Mouse (Mus musculus): ENCODE data around the gene Aars2. TPM values are rescaled to one million over a fixed set of nuclear protein-coding genes. Genes with fewer than 3 reads are reported as not detected.

Gene Aars2
- polyA plus RNA-seq, 1 experiment from 2014 or later: 17.6 TPM

GRCm38 (mm10) chr17:45478234-45478825 lies 28.3 kb upstream of the Aars2 start:
- peak; percentile 38; the same call in 1 of the 2 replicates for ATAC-seq
- no peak overlapping the region for H3K4me2 ChIP-seq (replicated peaks)
- 0 out of 2 replicates have a peak, but pooled peaks cover 7% of the 10 kb centered on the region for H3K9me3 ChIP-seq
- no peak overlapping the region for H3K9ac ChIP-seq (replicated peaks)
- H3K36me3 ChIP-seq: no peaks in the 10 kb centered on the region
- peaks cover 15% of the 10 kb centered on the region; the same call in 1 of the 2 replicates for H3K27me3 ChIP-seq
- H3K27ac ChIP-seq: no peak overlapping the region
- WGBS: 24% methylated on average over 12 of the region's 12 CpGs
- no peak overlapping the region for H3K4me3 ChIP-seq (replicated peaks)
- H3K4me1 ChIP-seq (replicated peaks): peaks cover 17% of the 10 kb centered on the region

GRCm38 (mm10) chr17:45480429-45480828 lies 26.2 kb upstream of the Aars2 start:
- no peak overlapping the region for H3K4me2 ChIP-seq (replicated peaks)
- H3K9me3 ChIP-seq: 0 out of 2 replicates have a peak, but pooled peaks cover 7% of the 10 kb centered on the region
- WGBS: 29% methylated on average over 2 of the region's 2 CpGs
- no peak for ATAC-seq
- no peak overlapping the region for H3K4me3 ChIP-seq (replicated peaks)
- no peaks in the 10 kb centered on the region for H3K36me3 ChIP-seq
- H3K9ac ChIP-seq (replicated peaks): no peak overlapping the region
- peaks cover 7% of the 10 kb centered on the region; the same call in 1 of the 2 replicates for H3K4me1 ChIP-seq (replicated peaks)
- no peak overlapping the region for H3K27ac ChIP-seq
- H3K27me3 ChIP-seq: peaks cover 16% of the 10 kb centered on the region; the same call in 1 of the 2 replicates

GRCm38 (mm10) chr17:45485581-45485980 lies 21.1 kb upstream of the Aars2 start:
- H3K9ac ChIP-seq (replicated peaks): no peak overlapping the region
- 0 out of 2 replicates have a peak, but pooled peaks cover 4% of the 10 kb centered on the region for H3K27me3 ChIP-seq
- 0 out of 2 replicates have a peak, but pooled peaks cover 7% of the 10 kb centered on the region for H3K9me3 ChIP-seq
- no peak overlapping the region for H3K4me3 ChIP-seq (replicated peaks)
- ATAC-seq: no peak
- no peaks in the 10 kb centered on the region for H3K36me3 ChIP-seq
- no peak overlapping the region for H3K27ac ChIP-seq
- H3K4me1 ChIP-seq (replicated peaks): no peaks in the 10 kb centered on the region
- WGBS: 92% methylated on average over 7 of the region's 7 CpGs
- no peak overlapping the region for H3K4me2 ChIP-seq (replicated peaks)

GRCm38 (mm10) chr17:45487216-45487615 lies 19.4 kb upstream of the Aars2 start:
- 14% methylated on average over 5 of the region's 5 CpGs for WGBS
- no peak overlapping the region for H3K27ac ChIP-seq
- H3K4me1 ChIP-seq (replicated peaks): no peaks in the 10 kb centered on the region
- ATAC-seq: no peak
- H3K9me3 ChIP-seq: no peaks in the 10 kb centered on the region
- H3K9ac ChIP-seq (replicated peaks): no peak overlapping the region
- H3K36me3 ChIP-seq: no peaks in the 10 kb centered on the region
- H3K27me3 ChIP-seq: 0 out of 2 replicates have a peak, but pooled peaks cover 4% of the 10 kb centered on the region
- H3K4me3 ChIP-seq (replicated peaks): no peak overlapping the region
- H3K4me2 ChIP-seq (replicated peaks): no peak overlapping the region

DNA sequence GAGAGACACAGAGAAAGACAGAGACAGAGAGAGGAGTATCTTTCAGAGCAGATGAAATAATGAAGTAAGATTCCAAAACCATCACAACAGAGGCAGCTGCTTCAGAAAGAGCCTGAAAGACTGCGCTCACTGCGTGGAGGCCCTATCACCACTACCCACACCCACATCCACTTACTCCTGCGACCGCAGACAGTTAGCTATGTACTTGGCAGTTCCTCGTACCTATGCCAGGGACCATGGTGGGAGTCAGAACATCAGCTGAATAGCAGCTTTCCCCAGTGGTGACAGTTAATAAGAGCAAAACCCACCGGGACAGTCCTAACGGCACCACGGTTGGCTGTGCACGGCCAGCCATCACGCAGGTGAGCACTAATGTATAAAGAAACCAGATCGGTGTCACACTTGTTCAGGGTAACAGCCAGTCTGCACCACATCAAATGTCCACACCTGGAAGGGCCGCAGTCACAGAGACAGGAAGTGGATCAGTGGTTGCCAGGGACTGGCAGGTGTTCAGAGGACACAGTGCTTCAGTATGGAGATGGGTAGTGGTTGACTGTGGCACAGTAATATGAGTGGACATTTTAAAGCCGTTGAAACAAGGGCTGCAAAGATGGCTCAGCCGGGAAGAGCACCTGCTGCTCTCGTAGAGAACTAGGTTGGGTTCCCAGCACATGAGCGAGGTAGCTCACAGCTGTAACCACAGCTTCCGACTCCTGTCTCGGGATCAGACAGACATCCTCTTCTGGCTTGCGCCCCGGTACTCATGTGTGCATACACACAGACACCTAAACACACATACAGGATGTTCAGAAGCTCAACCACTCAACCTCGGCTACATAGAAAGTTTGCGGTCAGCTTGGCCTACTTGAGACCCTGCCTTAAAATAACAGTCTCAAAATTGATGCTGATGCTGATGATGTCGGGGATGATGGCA lies 18.1 kb upstream of the Aars2 start:
- Histone ChIP-seq H3K4me1 (replicated peaks) (no peaks in the 10 kb centered on the region), H3K27ac (no peak overlapping the region), H3K9me3 (no peaks in the 10 kb centered on the region), H3K36me3 (no peaks in the 10 kb centered on the region), H3K4me3 (replicated peaks) (no peak overlapping the region), H3K4me2 (replicated peaks) (no peak overlapping the region), H3K9ac (replicated peaks) (no peak overlapping the region), H3K27me3 (0 out of 2 replicates have a peak, but pooled peaks cover 4% of the 10 kb centered on the region)
- WGBS: 89% methylated on average over 23 of the region's 23 CpGs
- no peak for ATAC-seq

DNA sequence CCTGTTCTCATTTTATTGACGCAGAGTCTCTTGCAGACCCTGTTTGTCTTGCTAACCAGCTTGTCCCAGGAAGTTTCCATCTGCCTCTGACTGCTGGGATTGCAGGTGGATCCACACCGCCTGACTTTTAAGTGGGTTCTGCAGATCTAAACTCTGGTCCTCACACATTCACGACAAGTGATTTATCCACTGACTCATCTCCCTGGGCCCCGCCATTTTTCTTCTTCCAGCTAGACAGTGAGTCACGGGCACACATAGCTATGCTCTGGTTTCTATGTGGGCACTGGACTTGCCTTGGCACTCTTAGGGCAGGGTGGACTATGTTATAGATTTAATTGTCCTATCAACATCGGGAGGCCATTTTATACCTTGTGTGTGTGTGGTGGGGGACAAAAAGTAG lies 16.9 kb upstream of the Aars2 start:
- Histone ChIP-seq H3K27me3 (0 out of 2 replicates have a peak, but pooled peaks cover 4% of the 10 kb centered on the region), H3K27ac (no peak overlapping the region), H3K4me2 (replicated peaks) (no peak overlapping the region), H3K4me3 (replicated peaks) (no peak overlapping the region), H3K4me1 (replicated peaks) (peaks cover 3% of the 10 kb centered on the region; the same call in 1 of the 2 replicates), H3K9ac (replicated peaks) (no peak overlapping the region), H3K9me3 (no peaks in the 10 kb centered on the region), H3K36me3 (no peaks in the 10 kb centered on the region)
- WGBS: 85% methylated on average over 6 of the region's 6 CpGs
- ATAC-seq: no peak

GRCm38 (mm10) chr17:45490532-45491154 lies 16.0 kb upstream of the Aars2 start:
- WGBS: 82% methylated on average over 13 of the region's 13 CpGs
- no peaks in the 10 kb centered on the region for H3K9me3 ChIP-seq

DNA sequence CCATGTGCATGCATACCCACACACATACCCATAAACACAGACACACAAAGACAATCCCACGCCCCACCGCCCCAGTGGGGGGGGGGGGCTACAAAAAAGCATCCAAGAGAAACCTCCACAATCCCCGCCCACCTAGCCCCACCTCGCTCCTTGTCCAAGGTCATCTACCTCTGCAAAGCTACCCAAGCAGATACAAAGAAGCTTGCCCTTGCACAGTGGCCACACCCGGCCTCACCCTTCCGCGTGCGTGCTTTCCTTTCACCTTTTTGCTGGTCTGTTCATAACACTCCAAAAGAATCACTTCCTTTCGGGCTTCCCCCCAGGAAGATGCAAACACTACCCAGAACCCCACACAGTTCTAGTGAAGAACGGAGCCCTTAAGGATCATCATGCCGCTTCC lies 11.2 kb upstream of the Aars2 start:
- Histone ChIP-seq H3K36me3 (no peaks in the 10 kb centered on the region), H3K4me2 (replicated peaks) (no peak overlapping the region), H3K27me3 (no peaks in the 10 kb centered on the region), H3K4me1 (replicated peaks) (peaks cover 3% of the 10 kb centered on the region; the same call in 1 of the 2 replicates), H3K9me3 (no peaks in the 10 kb centered on the region), H3K27ac (no peak overlapping the region), H3K4me3 (replicated peaks) (no peak overlapping the region), H3K9ac (replicated peaks) (no peak overlapping the region)
- no peak for ATAC-seq
- 85% methylated on average over 11 of the region's 11 CpGs for WGBS

More at GRCm38 (mm10) chr17:45490532-45491154, 16.0 kb upstream of the Aars2 start:
- Histone ChIP-seq H3K4me2 (replicated peaks) (no peak overlapping the region), H3K27ac (no peak overlapping the region), H3K27me3 (0 out of 2 replicates have a peak, but pooled peaks cover under 1% of the 10 kb centered on the region), H3K9ac (replicated peaks) (no peak overlapping the region), H3K4me3 (replicated peaks) (no peak overlapping the region), H3K36me3 (no peaks in the 10 kb centered on the region), H3K4me1 (replicated peaks) (peaks cover 3% of the 10 kb centered on the region; the same call in 1 of the 2 replicates)
- ATAC-seq: no peak

GRCm38 (mm10) chr17:45498397-45498796 lies 8.2 kb upstream of the Aars2 start:
- H3K9ac ChIP-seq (replicated peaks): no peak overlapping the region
- 84% methylated on average over 13 of the region's 13 CpGs for WGBS
- no peaks in the 10 kb centered on the region for H3K27me3 ChIP-seq
- H3K9me3 ChIP-seq: no peaks in the 10 kb centered on the region
- no peak overlapping the region for H3K27ac ChIP-seq
- no peaks in the 10 kb centered on the region for H3K36me3 ChIP-seq
- H3K4me1 ChIP-seq (replicated peaks): peaks cover 5% of the 10 kb centered on the region; the same call in 1 of the 2 replicates
- ATAC-seq: no peak
- no peak overlapping the region for H3K4me2 ChIP-seq (replicated peaks)
- H3K4me3 ChIP-seq (replicated peaks): no peak overlapping the region

- no peak overlapping the region for H3K4me3 ChIP-seq (replicated peaks)
- H3K4me1 ChIP-seq (replicated peaks): 0 out of 2 replicates have a peak, but pooled peaks cover 2% of the 10 kb centered on the region
- H3K4me2 ChIP-seq (replicated peaks): no peak overlapping the region
- ATAC-seq: no peak
- no peaks in the 10 kb centered on the region for H3K9me3 ChIP-seq
- no peaks in the 10 kb centered on the region for H3K36me3 ChIP-seq
- no peak overlapping the region for H3K27ac ChIP-seq
- no peaks in the 10 kb centered on the region for H3K27me3 ChIP-seq
- no peak overlapping the region for H3K9ac ChIP-seq (replicated peaks)
- 54% methylated on average over 2 of the region's 2 CpGs for WGBS
Measured at GRCm38 (mm10) chr17:45499516-45499915, 7.1 kb upstream of the Aars2 start.

DNA sequence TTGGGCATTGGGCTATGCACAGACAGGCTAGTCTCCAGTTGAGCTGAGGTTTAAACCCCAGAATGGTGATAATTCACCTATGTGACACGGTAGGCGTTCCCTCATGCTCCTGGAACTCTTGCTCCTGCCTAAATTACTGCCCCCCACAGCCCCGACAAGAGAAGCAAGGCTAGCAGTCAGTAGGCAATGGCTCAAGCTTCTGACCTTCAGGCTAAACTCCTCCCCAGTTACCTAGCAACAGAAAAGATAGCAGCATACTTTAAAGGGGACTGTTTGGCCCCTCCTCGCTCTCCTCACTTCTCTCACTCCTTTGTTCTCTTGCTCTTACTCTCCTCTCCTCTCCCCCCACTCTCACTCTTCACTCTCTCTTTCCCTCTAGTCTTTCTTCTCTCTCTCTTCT lies 5.7 kb upstream of the Aars2 start:
- 39% methylated on average over 4 of the region's 4 CpGs for WGBS
- ATAC-seq: no peak

More for the DNA sequence above, 5.7 kb upstream of the Aars2 start:
- H3K9ac ChIP-seq (replicated peaks): no peak overlapping the region
- peaks cover 3% of the 10 kb centered on the region; the same call in 1 of the 2 replicates for H3K4me1 ChIP-seq (replicated peaks)
- no peaks in the 10 kb centered on the region for H3K27me3 ChIP-seq
- H3K36me3 ChIP-seq: no peaks in the 10 kb centered on the region
- H3K4me3 ChIP-seq (replicated peaks): no peak overlapping the region
- no peak overlapping the region for H3K27ac ChIP-seq
- H3K4me2 ChIP-seq (replicated peaks): no peak overlapping the region
- H3K9me3 ChIP-seq: no peaks in the 10 kb centered on the region

All from midbrain, embryonic 13.5 days (tissue).